Mouse (Mus musculus) liver, embryonic 16.5 days (tissue): Measurements from ENCODE around the gene Myo3a. TPM values are rescaled to one million over a fixed set of nuclear protein-coding genes. Genes with fewer than 3 reads are reported as not detected.

ENCODE experiments used
- microRNA-seq: library from miRNA; unstranded; fragments of <30 nt; microRNA quantifications from one replicate; pipeline ENCODE4, GENCODE M21; 2016
- polyA plus RNA-seq: library from polyadenylated mRNA; unstranded; fragments of >200 nt; fragmentation: Nextera tagmentation; extraction: Ambion mirVana; gene quantifications from 2 replicates; pipeline ENCODE4 v1.2.1, GENCODE M21; 2015

Gene Myo3a
- polyA plus RNA-seq, 1 experiment from 2014 or later, result not detected

Small RNA genes lying within 50 kb of the gene (microRNA-seq; reads per million reads assigned to microRNA genes)
- gene Gm23636 (not detected), gene Mir3967 (not detected)
